Mouse (Mus musculus) gastrocnemius, postnatal 14 days (tissue): Measurements from ENCODE around the gene Tbc1d17. TPM values are rescaled to one million over a fixed set of nuclear protein-coding genes. Genes with fewer than 3 reads are reported as not detected.
A peak's percentile ranks its signal among the peaks of the same experiment; 100 is the strongest.

Experiments
- DNase-seq: peaks from one replicate; pipeline ENCODE4 v3.0.0; 2021; ENCODE audit warnings: mixed read lengths
- intact Hi-C: fragments of 180-260 bp; cut with DNase I; formaldehyde crosslinking; loops from one replicate; pipeline ENCODE4 v1.15.1; 2025; ENCODE audit warnings: low total_unique reads
- total RNA-seq, 2 experiments: library from RNA; stranded (reverse); gene quantifications; 2 replicates each; pipeline ENCODE4 v1.2.3; 2021

The Tbc1d17 gene
- total RNA-seq, 2 experiments from 2014 or later: 28.2 to 38.9 TPM

DNA sequence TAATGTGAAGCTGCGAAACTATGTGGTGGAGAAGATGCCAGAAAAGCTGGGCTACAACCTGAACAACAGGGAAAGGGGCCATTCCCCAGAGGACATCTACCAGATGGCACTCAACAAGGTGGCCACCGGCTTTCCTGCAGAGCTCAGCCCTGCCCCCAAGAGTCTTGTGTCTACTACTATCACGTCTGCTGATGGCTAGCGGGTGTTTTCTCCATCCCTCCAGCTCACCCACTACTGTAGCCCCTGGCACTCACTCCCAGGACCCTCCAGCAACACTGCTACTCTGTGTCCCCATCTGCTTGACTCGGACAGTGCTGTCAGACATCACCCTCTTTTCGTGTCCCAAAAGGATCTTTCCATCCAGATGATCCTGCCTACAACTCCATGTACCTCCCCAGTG lies 10.8 kb downstream of the Tbc1d17 start:
- intact Hi-C loops: no loop called here
- no peak for DNase-seq

DNA sequence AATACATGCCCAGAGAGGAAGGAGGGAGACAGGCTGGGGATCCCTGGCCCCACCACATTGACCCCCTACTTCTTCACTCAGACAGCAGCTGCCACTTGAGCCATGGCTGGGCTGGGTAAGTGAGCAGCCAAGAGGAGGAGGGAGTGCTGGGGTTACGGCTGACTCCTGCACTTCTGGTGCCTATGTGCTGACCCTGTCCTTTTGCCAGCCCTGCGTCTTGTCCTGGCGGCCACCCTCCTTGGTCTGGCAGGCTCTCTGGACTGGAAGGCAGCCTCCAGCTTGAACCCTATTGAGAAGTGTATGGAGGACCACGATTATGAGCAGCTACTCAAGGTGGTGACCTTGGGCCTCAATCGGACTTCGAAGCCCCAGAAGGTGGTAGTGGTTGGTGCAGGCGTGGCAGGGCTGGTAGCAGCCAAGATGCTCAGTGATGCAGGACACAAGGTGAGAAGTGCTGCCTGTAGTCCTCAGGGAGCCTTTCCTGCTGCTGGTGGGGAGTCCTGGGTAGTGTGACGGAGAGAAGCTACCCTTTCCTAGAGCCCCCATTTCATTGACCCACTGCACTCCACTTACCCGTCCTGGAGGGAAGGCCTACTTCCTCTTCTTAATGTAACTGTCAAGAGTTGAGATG lies 12.3 kb downstream of the Tbc1d17 start:
- peak; percentile 63 for DNase-seq
- intact Hi-C loops: no loop called here

DNA sequence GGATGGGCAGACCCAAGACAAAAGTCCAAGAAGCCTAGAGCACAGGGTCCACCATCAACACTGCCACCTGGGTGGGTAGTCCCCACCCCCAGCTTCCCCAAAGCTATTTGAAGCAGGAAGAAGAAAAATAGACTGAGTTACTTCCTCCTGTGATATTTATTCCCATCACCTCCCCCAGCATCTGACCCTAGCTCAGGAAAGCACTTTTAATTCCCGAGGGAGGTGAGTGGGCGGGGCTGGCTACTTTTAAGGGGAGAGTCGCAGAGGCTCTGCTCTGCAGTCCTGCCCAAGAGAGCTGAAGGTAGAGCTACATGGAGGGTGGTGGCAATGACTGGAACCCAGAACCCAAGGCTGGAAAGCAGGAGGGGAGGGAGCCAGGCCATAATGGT lies 12.9 kb downstream of the Tbc1d17 start:
- intact Hi-C loops: no loop called here
- no peak for DNase-seq

DNA sequence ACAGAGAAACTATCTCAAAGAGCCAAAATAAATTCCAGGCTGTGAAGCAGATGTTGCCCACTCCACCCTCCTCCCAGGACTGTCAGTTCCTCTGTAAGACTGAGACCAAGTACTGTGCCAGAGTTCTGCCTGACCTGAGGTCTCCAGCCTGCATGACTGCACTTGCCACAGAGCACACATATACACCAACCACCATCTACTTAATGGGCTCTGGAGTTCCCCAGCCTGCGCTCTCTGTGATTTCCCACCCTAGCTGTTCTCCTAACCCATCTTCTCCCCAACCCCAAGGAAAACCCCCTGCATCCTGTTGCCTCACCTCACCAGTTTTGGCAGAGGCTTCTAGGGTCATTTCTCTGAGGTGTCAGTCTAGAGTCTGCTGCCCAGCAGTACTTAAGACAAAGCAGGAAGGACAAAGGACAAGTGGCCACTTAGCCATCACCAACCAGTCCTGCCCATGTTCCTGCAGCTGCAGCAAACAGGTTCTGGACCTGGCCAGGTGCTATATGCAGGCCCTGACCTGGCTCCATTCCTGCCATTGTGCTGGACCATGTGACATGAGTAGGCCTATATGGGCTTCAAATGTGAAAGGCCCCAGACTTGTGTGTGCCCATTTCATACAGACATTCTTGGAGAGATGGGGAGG lies 13.4 kb downstream of the Tbc1d17 start:
- no peak for DNase-seq
- intact Hi-C loops: no loop called here

DNA sequence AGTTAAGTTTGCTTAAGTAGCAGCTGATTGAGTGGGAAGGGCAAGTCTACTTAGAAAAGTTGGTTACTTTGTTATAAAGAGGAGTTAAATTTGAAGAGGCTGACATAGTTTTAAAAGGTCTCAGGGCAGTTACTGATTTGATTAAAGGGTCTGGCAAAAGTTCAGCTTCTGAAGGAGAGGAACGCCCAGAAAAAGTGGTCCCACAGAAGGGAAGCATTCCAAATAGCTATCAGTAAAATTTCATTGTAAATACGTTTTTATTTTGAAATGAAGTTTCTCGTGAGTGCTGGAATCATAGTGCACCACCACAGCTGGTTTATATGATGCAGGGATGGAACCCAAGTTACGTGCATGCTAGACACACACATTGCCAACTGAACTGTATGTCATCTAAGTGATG lies 16.1 kb downstream of the Tbc1d17 start:
- no peak for DNase-seq
- intact Hi-C loops: no loop called here

GRCm38 (mm10) chr7:44828706-44829105 lies 20.2 kb downstream of the Tbc1d17 start:
- intact Hi-C loops: no loop called here
- no peak for DNase-seq

DNA sequence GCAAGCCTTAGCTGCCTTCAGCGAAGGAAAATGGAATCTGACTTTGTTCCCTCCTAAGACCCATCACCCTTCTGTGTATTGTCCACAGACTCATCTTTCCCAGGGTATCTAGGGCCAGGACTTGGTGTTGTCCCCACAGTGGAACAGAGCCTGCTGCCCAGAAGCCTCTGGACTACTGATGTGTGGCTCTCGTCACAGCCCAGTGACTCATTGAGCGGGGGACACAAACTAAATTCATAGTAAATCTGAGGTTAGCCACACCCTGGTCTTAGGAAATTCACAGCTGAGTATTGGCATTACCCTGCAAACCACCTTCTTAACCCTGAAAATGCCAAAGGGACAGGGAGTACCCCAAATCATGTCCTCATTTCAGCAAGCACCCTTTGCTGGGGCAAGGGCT lies 22.1 kb downstream of the Tbc1d17 start:
- DNase-seq: no peak
- intact Hi-C loops: no loop called here

GRCm38 (mm10) chr7:44824872-44825271 lies 24.0 kb downstream of the Tbc1d17 start:
- peak; percentile 80 for DNase-seq
- intact Hi-C loops: no loop called here

- peak; percentile 0 for DNase-seq
- intact Hi-C loops: no loop called here
These were observed 25.5 kb downstream of the Tbc1d17 start for GRCm38 (mm10) chr7:44823409-44823808.

DNA sequence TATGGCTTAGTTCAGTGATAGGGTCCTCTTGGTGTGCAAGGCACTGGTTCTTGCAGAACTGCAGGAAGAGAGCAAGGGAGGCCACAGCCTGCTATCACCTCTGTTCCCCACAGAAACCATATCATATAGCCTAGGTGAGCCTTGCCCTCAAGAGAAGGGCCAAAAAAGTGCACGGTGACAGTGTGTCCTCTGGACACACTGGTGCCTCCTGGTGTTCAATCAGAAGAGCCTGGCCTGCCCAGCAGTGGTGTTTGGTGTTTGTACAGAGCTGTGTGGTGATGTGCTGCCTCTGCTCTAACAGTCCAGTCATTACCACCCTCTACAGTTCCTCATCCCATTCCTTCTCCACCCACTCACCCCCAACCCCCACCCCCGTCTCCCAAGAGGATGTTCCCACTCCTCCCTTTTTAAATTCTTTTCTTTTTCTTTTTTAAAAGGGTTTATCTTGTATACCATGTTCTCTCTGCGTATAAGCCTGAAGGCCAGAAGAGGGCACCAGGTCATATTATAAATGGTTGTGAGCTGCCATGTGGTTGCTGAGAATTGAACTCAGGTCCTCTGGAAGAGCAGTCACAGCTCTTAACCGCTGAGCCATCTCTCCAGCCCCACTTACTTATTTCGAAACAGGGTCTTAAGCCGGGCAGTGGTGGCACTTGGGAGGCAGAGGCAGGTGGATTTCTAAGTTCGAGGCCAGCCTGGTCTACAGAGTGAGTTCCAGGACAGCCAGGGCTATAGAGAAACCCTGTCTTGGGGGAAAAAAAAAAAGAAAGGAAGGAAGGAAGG lies 27.0 kb downstream of the Tbc1d17 start:
- intact Hi-C loops: no loop called here
- no peak for DNase-seq

DNA sequence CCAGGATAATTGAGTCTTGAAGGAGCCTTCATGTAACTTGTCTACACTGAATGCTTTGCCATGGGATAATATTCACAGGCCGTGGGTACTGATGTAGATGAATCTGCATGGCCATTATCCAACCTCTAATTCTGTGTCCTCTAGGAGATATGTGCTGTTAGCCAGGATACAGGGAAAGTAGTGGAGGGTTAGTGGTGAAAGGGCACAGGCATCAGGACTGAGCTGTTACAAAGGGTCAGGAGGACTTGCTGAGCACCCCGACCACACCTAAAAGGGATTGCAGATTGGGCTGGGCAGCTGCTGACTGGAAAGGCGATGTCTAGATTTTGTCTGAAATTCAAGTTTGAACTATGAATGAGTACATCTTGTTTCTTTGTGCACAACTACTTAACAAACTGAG lies 28.4 kb downstream of the Tbc1d17 start:
- DNase-seq: no peak

GRCm38 (mm10) chr7:44819863-44820262 lies 29.0 kb downstream of the Tbc1d17 start:
- no peak for DNase-seq
- intact Hi-C loops: loop anchor here (10.0 kb wide), 1 partner anchor 55 kb away; no protein-coding TSS in a partner anchor

More for the DNA sequence above, 28.4 kb downstream of the Tbc1d17 start:
- intact Hi-C loops: no loop called here

DNA sequence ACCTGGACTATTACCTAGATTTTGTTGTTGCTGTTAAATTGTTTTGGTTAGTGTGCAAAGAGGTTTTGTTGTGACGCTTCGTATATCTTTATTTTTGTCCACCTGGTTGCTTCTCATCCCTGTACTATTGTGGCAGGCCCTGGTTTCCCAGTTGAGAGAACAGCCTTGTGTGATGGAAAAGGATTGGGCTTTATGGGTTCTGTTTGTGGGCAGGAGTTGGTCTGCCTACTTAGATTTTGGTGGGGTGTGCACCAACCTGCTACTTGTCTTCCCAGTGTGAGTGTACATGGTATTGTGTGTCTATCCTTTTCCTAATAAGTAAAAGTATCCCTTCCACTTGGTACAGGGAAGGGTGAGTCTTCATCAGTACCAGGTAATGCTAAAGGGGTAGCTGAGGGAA lies 29.5 kb downstream of the Tbc1d17 start:
- DNase-seq: no peak
- intact Hi-C loops: loop anchor here (10.0 kb wide), 1 partner anchor 55 kb away; no protein-coding TSS in a partner anchor

- intact Hi-C loops: loop anchor here (10.0 kb wide), 1 partner anchor 54 kb away; no protein-coding TSS in a partner anchor
- peak; percentile 69 for DNase-seq
These were observed 30.1 kb downstream of the Tbc1d17 start for GRCm38 (mm10) chr7:44818751-44819235.

DNA sequence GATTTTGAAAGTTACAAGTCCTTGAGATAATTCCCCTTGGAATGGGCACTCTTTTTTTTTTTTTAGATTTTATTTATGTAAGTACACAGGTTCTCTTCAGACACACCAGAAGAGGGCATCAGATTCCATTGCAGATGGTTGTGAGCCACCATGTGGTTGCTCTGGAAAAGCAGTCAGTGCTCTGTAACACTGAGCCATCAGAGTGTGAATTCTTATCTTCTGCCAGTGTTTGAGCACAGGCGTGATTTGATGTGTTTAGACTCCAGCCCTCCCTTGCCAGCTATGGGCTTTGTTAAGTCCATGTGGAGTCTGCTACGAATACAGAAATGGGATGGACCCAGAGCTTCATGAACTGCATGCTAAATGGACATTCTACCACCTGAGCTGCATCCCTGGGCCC lies 30.7 kb downstream of the Tbc1d17 start:
- DNase-seq: no peak
- intact Hi-C loops: loop anchor here (10.0 kb wide), 1 partner anchor 53 kb away; no protein-coding TSS in a partner anchor

DNA sequence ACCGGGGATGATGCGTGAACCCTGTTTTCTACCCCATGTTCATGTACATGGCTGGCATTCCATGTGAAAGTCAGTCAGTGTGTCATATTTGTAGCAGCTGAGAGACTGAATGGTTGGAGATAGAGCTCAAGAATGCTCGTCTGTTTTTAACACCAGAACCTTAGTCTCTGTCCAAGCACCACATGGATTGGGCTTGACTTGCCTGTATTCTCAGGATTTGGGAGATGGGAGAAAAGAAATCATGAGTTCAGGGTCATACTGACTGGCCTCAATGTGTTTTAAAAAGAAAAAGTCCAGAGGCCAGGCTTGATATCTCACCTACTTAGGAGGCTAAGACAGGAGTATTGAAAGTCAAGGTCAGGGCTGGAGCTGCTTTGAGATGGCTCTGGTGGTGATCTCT lies 31.4 kb downstream of the Tbc1d17 start:
- intact Hi-C loops: loop anchor here (10.0 kb wide), 1 partner anchor 53 kb away; no protein-coding TSS in a partner anchor
- no peak for DNase-seq

DNA sequence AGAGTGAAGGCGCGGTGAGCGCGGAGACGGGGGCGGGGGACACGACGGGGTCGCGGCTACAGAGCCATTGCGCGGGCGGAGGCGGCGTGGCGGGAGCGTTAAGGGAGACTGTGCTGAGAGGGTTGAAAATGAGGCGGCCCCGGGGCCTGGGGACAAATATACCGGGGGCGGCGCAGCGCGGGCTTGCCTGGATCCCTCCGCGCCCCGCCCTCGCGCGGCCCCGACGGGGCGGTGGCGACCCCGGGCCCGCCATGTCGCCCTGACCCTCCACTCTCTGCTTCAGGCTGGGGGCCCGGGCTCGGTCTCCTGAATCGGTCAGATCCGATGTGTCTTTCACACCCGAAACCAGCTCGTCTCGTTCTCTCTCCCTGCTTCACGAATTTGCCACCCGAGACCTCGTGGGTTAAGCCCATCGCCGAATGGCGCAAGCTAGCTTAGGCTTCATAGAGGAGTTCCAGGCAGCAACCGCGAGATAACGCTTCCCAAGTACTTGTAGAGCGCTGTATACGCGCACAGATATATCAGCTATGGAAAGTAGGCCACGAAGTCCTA lies 32.3 kb downstream of the Tbc1d17 start, which contains the start of gene Atf5:
TSS of gene Atf5 (minus strand) at position 189 of the 552 bp plus-strand sequence.
- intact Hi-C loops: loop anchor here (10.0 kb wide), 1 partner anchor 52 kb away; no protein-coding TSS in a partner anchor
- peak; percentile 80 for DNase-seq

- DNase-seq: peak; percentile 99
- intact Hi-C loops: loop anchor here (10.0 kb wide), 1 partner anchor 51 kb away; no protein-coding TSS in a partner anchor
These were observed 33.0 kb downstream of the Tbc1d17 start, which contains the start of the genes Nup62 and Il4i1 for GRCm38 (mm10) chr7:44815721-44816469. Gene Nup62 (plus strand): TSS chr7:44816088. Gene Il4i1 (plus strand): TSS chr7:44816387.
